Mouse (Mus musculus): ENCODE results near the gene Ifnb1.

The Ifnb1 gene

GRCm38 (mm10) chr4:88476511-88477210 is 45.9 kb downstream of the Ifnb1 start:
- H3K27me3 ChIP-seq (ENCODE audit: control insufficient read depth, insufficient read depth, low read length, poor library complexity, severe bottlenecking): no peaks in the 10 kb centered on the region
- no peak for DNase-seq (ENCODE audit: low read depth, low spot score)
- no peaks in the 10 kb centered on the region for H3K36me3 ChIP-seq (ENCODE audit: control insufficient read depth, insufficient read depth, low read length, poor library complexity, severe bottlenecking)

- H3K27me3 ChIP-seq (ENCODE audit: control insufficient read depth, insufficient read depth, low read length, poor library complexity, severe bottlenecking): no peaks in the 10 kb centered on the region
- no peaks in the 10 kb centered on the region for H3K36me3 ChIP-seq (ENCODE audit: control insufficient read depth, insufficient read depth, low read length, poor library complexity, severe bottlenecking)
- DNase-seq (ENCODE audit: low read depth, low spot score): no peak
These were observed 46.5 kb downstream of the Ifnb1 start for GRCm38 (mm10) chr4:88476084-88476483.
